Mouse (Mus musculus): ENCODE measurements at regions not wholly inside any gene's neighbourhood (a gene's known extent, or its start where the extent isn't known, plus 50 kb on each side); places are given as distances from the start of the nearest gene placed in this dataset.

- Histone ChIP-seq H3K4me1 (ENCODE audit: control insufficient read depth, insufficient read depth, low read length) (no peaks in the 10 kb centered on the region), H3K27ac (ENCODE audit: insufficient read depth, low read length) (no peak overlapping the region), H3K27me3 (ENCODE audit: control insufficient read depth, insufficient read depth, low read length) (no peaks in the 10 kb centered on the region), H3K4me3 (replicated peaks; ENCODE audit: insufficient read depth, low read depth, low read length) (no peak overlapping the region)
- WGBS = 13% methylated on average over 11 of the region's 11 CpGs
- no peak for TF ChIP-seq POLR2A (IDR thresholded peaks at IDR 0.05; ENCODE audit: borderline replicate concordance, insufficient read depth, low read length)
- no peak for TF ChIP-seq CTCF (IDR thresholded peaks at IDR 0.05; ENCODE audit: borderline replicate concordance, insufficient read depth, low read depth, low read length)
- DNase-seq = peak; percentile 11 to 38
Measured at GRCm38 (mm10) chr6:10970587-10971138, 936.6 kb downstream of the Ndufa4 start.

GRCm38 (mm10) chr6:10969841-10970536 is 937.3 kb downstream of the Ndufa4 start:
- DNase-seq = peak; percentile 11 to 52
- H3K27me3 ChIP-seq (ENCODE audit: control insufficient read depth, insufficient read depth, low read length) = no peaks in the 10 kb centered on the region
- no peaks in the 10 kb centered on the region for H3K4me1 ChIP-seq (ENCODE audit: control insufficient read depth, insufficient read depth, low read length)
- no peak overlapping the region for H3K4me3 ChIP-seq (replicated peaks; ENCODE audit: insufficient read depth, low read depth, low read length)
- WGBS = 10% methylated on average over 7 of the region's 7 CpGs
- no peak for TF ChIP-seq CTCF (IDR thresholded peaks at IDR 0.05; ENCODE audit: borderline replicate concordance, insufficient read depth, low read depth, low read length)
- no peak for TF ChIP-seq POLR2A (IDR thresholded peaks at IDR 0.05; ENCODE audit: borderline replicate concordance, insufficient read depth, low read length)
- no peak overlapping the region for H3K27ac ChIP-seq (ENCODE audit: insufficient read depth, low read length)

- DNase-seq = no peak
- Histone ChIP-seq H3K4me3 (replicated peaks; ENCODE audit: insufficient read depth, low read depth, low read length) (no peak overlapping the region), H3K4me1 (ENCODE audit: control insufficient read depth, insufficient read depth, low read length) (no peaks in the 10 kb centered on the region), H3K27ac (ENCODE audit: insufficient read depth, low read length) (no peak overlapping the region), H3K27me3 (ENCODE audit: control insufficient read depth, insufficient read depth, low read length) (no peaks in the 10 kb centered on the region)
- TF ChIP-seq CTCF (IDR thresholded peaks at IDR 0.05; ENCODE audit: borderline replicate concordance, insufficient read depth, low read depth, low read length) (no peak), POLR2A (IDR thresholded peaks at IDR 0.05; ENCODE audit: borderline replicate concordance, insufficient read depth, low read length) (no peak)
- 76% methylated on average over 1 of the region's 1 CpGs for WGBS
Measured at GRCm38 (mm10) chr6:10943545-10943944, 963.8 kb downstream of the Ndufa4 start.

GRCm38 (mm10) chr6:10941470-10941869 is 965.8 kb downstream of the Ndufa4 start:
- Histone ChIP-seq H3K4me3 (replicated peaks; ENCODE audit: insufficient read depth, low read depth, low read length) (no peak overlapping the region), H3K27me3 (ENCODE audit: control insufficient read depth, insufficient read depth, low read length) (no peaks in the 10 kb centered on the region), H3K4me1 (ENCODE audit: control insufficient read depth, insufficient read depth, low read length) (no peaks in the 10 kb centered on the region), H3K27ac (ENCODE audit: insufficient read depth, low read length) (no peak overlapping the region)
- 67% methylated on average over 3 of the region's 3 CpGs for WGBS
- no peak for DNase-seq
- TF ChIP-seq POLR2A (IDR thresholded peaks at IDR 0.05; ENCODE audit: borderline replicate concordance, insufficient read depth, low read length) = no peak
